Mouse (Mus musculus) midbrain, embryonic 13.5 days (tissue): ENCODE results near the gene Ino80e. TPM values are rescaled to one million over a fixed set of nuclear protein-coding genes. Genes with fewer than 3 reads are reported as not detected.
A peak's percentile ranks its signal among the peaks of the same experiment; 100 is the strongest.

Experiments used
- ATAC-seq: fragments of 200-750 bp; cut with Nextera tagmentation; 2 replicates; pipeline ENCODE4 v1.8.0; 2017; ENCODE audit warnings: mild to moderate bottlenecking, moderate TSS enrichment, moderate library complexity
- H3K27ac ChIP-seq: fragments of 300-500 bp; sonication (generic); 2 replicates; pipeline ENCODE4 v1.5.1; 2015; ENCODE audit warnings: inconsistent platforms, mild to moderate bottlenecking, moderate library complexity
- H3K27me3 ChIP-seq: fragments of 300-500 bp; sonication (generic); 2 replicates; pipeline ENCODE4 v1.6.1; 2015; ENCODE audit warnings: mild to moderate bottlenecking, inconsistent platforms
- H3K36me3 ChIP-seq: fragments of 300-500 bp; sonication (generic); 2 replicates; pipeline ENCODE4 v1.6.1; 2015; ENCODE audit warnings: mild to moderate bottlenecking, inconsistent platforms
- H3K4me1 ChIP-seq: fragments of 300-500 bp; sonication (generic); replicated peaks from 2 replicates; pipeline ENCODE4 v1.6.1; 2015; ENCODE audit warnings: inconsistent platforms
- H3K4me2 ChIP-seq: fragments of 300-500 bp; sonication (generic); replicated peaks from 2 replicates; pipeline ENCODE4 v1.6.1; 2015; ENCODE audit warnings: moderate library complexity, mild to moderate bottlenecking, inconsistent platforms
- H3K4me3 ChIP-seq: fragments of 300-500 bp; sonication (generic); replicated peaks from 2 replicates; pipeline ENCODE4 v1.5.1; 2015; ENCODE audit warnings: mild to moderate bottlenecking, inconsistent platforms
- H3K9ac ChIP-seq: fragments of 300-500 bp; sonication (generic); replicated peaks from 2 replicates; pipeline ENCODE4 v1.6.1; 2015; ENCODE audit warnings: mild to moderate bottlenecking, inconsistent platforms
- H3K9me3 ChIP-seq: fragments of 300-500 bp; sonication (generic); 2 replicates; pipeline ENCODE4 v1.6.1; 2016; ENCODE audit warnings: mild to moderate bottlenecking, inconsistent platforms
- WGBS: fragments of 180-500 bp; shearing (Covaris S2); methylation state at CpG from one replicate; pipeline ENCODE4 v1.1.7; 2015; 5-methylcytosine and 5-hydroxymethylcytosine counted together
- polyA plus RNA-seq: library from polyadenylated mRNA; unstranded; fragments of >200 nt; fragmentation: Nextera tagmentation; extraction: Ambion mirVana; gene quantifications from 2 replicates; pipeline ENCODE4 v1.2.1, GENCODE M21; 2015

Ino80e gene
- polyA plus RNA-seq, 1 experiment from 2014 or later = 88.8 TPM

DNA sequence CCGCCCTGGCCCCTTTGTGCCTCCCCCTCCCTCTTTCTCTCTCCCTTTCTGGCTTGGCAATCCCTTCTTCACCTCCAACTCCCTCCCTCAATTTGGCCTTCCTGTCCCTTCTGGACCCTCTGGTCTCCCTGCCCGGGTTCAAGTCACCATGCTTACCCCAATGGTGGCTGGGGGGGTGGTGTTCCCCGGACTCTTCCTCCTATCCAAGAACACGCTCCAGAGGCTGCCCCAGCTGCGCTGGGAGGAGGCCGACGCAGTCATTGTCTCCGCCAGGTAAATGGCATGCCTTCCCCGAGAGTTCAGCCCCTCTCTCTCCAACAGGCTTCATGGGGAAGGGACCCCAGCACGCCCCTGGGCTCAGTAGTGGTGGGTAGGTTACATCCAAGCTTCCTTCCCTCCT, 38.2 kb downstream of the Ino80e start:
- Histone ChIP-seq H3K9ac (peak overlapping the region; percentile 87), H3K27ac (peak overlapping the region; percentile 93), H3K4me2 (peak overlapping the region; percentile 54), H3K4me1 (peaks cover 54% of the 10 kb centered on the region), H3K4me3 (peak overlapping the region; percentile 70), H3K27me3 (no peaks in the 10 kb centered on the region), H3K36me3 (peaks cover 21% of the 10 kb centered on the region), H3K9me3 (peaks cover 2% of the 10 kb centered on the region; the same call in 1 of the 2 replicates)
- ATAC-seq = peak; percentile 16
- WGBS = 4% methylated on average over 10 of the region's 10 CpGs

DNA sequence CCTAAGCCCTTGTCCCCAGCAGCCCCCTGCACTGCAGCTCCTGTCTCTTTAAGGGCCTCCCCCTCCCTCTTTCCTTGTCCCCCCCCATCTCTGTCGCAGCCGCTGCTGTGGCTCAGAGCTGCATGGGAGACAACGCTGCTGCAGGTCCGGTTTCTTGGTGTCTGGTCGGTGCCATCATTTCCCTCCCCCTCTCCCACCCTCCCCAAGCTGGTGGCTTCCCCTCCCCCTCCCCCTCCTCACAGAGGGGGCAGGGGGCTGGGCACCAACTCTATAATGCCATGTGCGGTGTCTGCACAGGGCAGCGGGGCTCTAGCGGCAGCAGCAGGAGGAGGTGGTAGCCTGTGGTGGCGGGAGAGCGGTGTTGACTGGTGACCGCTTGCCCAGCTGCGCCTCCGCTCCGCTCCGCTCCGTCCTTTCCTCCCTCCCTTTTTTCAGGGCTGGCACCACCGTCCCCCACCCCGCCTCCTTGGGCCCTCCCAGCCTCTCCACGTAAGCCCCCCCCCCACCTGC, 38.9 kb downstream of the Ino80e start:
- Histone ChIP-seq H3K4me2 (peak overlapping the region; percentile 54), H3K9me3 (peaks cover 3% of the 10 kb centered on the region; the same call in 1 of the 2 replicates), H3K27me3 (no peaks in the 10 kb centered on the region), H3K27ac (peak overlapping the region; percentile 93), H3K4me1 (peaks cover 52% of the 10 kb centered on the region), H3K36me3 (peaks cover 15% of the 10 kb centered on the region; the same call in 1 of the 2 replicates), H3K9ac (peak overlapping the region; percentile 87), H3K4me3 (peak overlapping the region; percentile 70)
- under 1% methylated on average over 19 of the region's 19 CpGs for WGBS
- peak; percentile 87 for ATAC-seq

DNA sequence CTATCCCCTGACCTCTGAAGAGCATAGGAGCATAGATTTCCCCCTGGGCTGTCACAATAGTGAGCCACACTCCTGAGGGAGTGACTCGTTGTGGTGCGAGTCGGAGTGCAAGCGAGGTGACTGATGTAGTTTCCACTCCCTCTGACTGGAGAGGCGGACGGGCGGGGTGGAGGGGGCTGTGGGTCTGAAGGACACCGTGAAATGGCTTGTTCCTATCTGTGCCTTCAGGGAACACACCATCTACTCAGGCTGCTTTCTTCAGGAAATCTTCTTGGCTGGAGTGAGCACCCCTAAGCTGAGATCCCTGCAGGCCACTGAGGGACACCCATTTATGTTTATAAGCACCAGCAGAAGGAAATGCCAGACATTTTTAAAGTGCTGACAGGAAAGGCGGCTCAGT, 39.4 kb downstream of the Ino80e start:
- WGBS = 10% methylated on average over 9 of the region's 9 CpGs

DNA sequence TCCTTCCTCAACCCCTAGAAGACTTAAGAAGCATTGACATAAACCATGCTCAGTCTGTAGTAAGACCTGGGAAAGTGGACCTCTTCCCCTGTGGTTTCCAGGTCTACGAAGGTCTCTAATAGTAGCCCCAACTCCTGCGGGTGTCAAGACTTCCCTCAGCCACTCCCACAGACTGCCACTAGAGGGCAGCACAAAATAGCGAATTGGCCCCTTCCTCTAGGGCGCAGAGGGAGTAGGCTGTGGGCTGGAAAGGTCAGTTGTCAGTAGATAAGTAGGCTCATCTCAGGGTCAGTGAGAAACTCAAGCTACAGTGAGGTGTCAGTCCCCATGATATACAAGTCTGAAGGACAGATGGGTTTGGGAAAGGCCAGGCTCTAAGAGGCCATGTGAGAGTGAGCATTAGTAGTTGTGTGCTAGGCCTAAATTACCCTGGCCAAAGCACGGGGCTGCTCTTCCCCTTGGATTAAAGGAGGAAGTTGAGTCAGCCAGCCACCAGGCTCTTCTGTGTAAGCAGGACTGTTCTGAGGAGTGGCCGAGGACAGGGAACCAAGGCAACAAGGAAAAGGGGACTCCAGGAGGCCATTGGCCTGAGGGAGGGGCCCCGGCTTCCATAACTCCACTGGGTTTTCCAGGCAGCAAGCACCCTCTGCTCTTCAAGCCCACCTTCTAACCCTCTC, 40.2 kb downstream of the Ino80e start:
- no peaks in the 10 kb centered on the region for H3K27me3 ChIP-seq
- 21% methylated on average over 7 of the region's 7 CpGs for WGBS
- H3K9ac ChIP-seq = peak overlapping the region; percentile 87
- peak overlapping the region; percentile 70 for H3K4me3 ChIP-seq
- peak; percentile 24 for ATAC-seq
- peaks cover 3% of the 10 kb centered on the region; the same call in 1 of the 2 replicates for H3K9me3 ChIP-seq
- H3K36me3 ChIP-seq = peaks cover 6% of the 10 kb centered on the region; the same call in 1 of the 2 replicates
- peak overlapping the region; percentile 93 for H3K27ac ChIP-seq
- H3K4me1 ChIP-seq = peaks cover 44% of the 10 kb centered on the region
- H3K4me2 ChIP-seq = peak overlapping the region; percentile 54

More for the DNA sequence above, 39.4 kb downstream of the Ino80e start:
- peaks cover 13% of the 10 kb centered on the region; the same call in 1 of the 2 replicates for H3K36me3 ChIP-seq
- peak overlapping the region; percentile 93 for H3K27ac ChIP-seq
- peak overlapping the region; percentile 70 for H3K4me3 ChIP-seq
- peak; percentile 31 for ATAC-seq
- peak overlapping the region; percentile 54 for H3K4me2 ChIP-seq
- H3K9ac ChIP-seq = peak overlapping the region; percentile 87
- H3K27me3 ChIP-seq = no peaks in the 10 kb centered on the region
- H3K9me3 ChIP-seq = peaks cover 3% of the 10 kb centered on the region; the same call in 1 of the 2 replicates
- H3K4me1 ChIP-seq = peaks cover 51% of the 10 kb centered on the region

DNA sequence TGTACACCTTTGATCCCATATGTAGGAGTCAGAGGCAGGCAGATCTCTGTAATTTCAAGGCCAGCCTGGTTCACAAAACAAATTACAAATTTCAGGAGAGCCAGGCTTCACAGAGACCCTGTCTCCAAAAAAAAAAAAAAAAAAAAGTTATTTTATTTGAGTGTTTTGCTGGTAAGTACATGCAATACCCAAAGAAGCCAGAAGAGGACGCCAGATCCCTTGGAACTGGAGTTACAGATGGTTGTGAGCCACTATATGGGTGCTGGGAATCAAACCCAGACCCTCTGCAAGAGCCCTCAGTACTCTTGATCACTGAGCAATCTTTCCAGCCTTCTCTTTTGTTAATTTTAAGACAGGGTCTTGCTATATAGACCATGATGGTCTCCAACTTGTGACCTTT, 43.4 kb downstream of the Ino80e start:
- no peak for ATAC-seq
- H3K9ac ChIP-seq = no peak overlapping the region

DNA sequence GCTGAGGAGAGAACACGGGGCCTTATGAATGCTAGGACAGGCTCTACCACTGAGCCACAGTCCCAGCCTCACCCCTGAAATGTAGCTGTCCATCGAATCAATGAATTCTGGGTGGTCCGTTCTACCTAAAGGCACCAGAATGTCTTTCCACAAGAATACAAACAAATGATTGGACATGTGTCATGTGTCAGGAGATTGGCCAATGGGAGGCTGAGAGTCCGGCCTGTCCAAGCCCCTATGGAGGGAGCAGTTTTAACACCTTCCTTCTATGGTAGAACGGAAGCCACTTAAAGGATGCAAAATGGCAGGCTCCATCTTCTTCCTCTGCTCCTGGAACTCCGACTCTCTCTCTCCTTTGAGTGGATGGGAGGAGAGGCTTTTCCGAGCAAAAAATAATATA, 44.6 kb downstream of the Ino80e start:
- Histone ChIP-seq H3K27ac (no peak overlapping the region), H3K4me3 (no peak overlapping the region), H3K4me1 (peaks cover 7% of the 10 kb centered on the region), H3K9ac (no peak overlapping the region), H3K27me3 (no peaks in the 10 kb centered on the region), H3K9me3 (peaks cover 3% of the 10 kb centered on the region; the same call in 1 of the 2 replicates), H3K4me2 (no peak overlapping the region), H3K36me3 (no peaks in the 10 kb centered on the region)
- ATAC-seq = no peak
- 93% methylated on average over 7 of the region's 7 CpGs for WGBS

More for the DNA sequence above, 43.4 kb downstream of the Ino80e start:
- Histone ChIP-seq H3K36me3 (no peaks in the 10 kb centered on the region), H3K4me3 (no peak overlapping the region), H3K27ac (no peak overlapping the region), H3K4me1 (peaks cover 13% of the 10 kb centered on the region), H3K9me3 (peaks cover 3% of the 10 kb centered on the region; the same call in 1 of the 2 replicates), H3K27me3 (no peaks in the 10 kb centered on the region), H3K4me2 (no peak overlapping the region)
- 40% methylated on average over 1 of the region's 1 CpGs for WGBS

DNA sequence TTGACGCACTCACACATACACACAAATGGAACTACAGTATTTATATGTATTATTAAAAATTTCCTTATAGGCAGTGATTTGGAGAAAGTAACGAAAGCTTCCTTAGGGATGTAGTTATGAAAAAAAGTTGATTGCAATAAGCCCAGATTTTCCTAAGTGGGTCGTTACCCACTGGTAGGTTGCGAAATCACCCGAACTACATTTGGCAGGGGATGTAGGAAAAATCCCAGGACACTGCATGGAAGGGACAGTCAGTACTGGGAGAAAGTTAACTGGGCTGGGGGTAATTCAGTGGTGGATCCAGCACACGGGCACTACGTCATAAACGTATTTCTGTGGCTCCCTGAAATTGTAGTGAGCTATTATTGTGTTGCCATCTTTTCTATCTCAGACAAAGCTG, 45.7 kb downstream of the Ino80e start:
- no peak overlapping the region for H3K4me2 ChIP-seq

DNA sequence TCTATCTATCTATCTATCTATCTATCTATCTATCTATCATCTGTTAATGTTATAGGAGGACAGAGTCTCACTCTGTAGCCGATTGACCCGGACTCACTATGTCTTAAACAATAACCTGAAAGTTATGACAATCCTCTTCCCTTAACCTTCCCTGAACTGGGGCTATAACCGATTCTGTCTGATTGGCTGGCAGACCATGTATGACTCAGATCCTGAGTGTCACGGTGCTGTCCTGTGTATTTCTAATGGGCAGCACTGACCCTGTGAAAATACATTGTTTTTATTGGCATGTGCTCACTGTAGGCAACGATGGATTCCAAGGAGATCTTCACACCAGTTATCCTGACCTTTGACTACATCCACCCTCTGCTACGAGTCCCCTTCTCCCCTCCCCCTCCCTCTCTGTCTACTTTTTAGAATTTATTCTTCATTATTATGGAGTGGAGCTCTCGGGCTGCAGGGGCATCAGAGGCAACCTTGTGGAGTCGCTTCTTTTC, 46.4 kb downstream of the Ino80e start:
- no peaks in the 10 kb centered on the region for H3K36me3 ChIP-seq
- no peak overlapping the region for H3K4me3 ChIP-seq
- H3K9me3 ChIP-seq = peaks cover 3% of the 10 kb centered on the region; the same call in 1 of the 2 replicates
- no peaks in the 10 kb centered on the region for H3K4me1 ChIP-seq
- H3K4me2 ChIP-seq = no peak overlapping the region
- no peaks in the 10 kb centered on the region for H3K27me3 ChIP-seq
- no peak overlapping the region for H3K27ac ChIP-seq
- no peak for ATAC-seq
- no peak overlapping the region for H3K9ac ChIP-seq
- 54% methylated on average over 8 of the region's 8 CpGs for WGBS

More for the DNA sequence above, 45.7 kb downstream of the Ino80e start:
- Histone ChIP-seq H3K27ac (no peak overlapping the region), H3K4me1 (no peaks in the 10 kb centered on the region), H3K36me3 (no peaks in the 10 kb centered on the region), H3K27me3 (no peaks in the 10 kb centered on the region), H3K4me3 (no peak overlapping the region), H3K9ac (no peak overlapping the region), H3K9me3 (peaks cover 3% of the 10 kb centered on the region; the same call in 1 of the 2 replicates)
- ATAC-seq = no peak
- WGBS = 89% methylated on average over 8 of the region's 8 CpGs

DNA sequence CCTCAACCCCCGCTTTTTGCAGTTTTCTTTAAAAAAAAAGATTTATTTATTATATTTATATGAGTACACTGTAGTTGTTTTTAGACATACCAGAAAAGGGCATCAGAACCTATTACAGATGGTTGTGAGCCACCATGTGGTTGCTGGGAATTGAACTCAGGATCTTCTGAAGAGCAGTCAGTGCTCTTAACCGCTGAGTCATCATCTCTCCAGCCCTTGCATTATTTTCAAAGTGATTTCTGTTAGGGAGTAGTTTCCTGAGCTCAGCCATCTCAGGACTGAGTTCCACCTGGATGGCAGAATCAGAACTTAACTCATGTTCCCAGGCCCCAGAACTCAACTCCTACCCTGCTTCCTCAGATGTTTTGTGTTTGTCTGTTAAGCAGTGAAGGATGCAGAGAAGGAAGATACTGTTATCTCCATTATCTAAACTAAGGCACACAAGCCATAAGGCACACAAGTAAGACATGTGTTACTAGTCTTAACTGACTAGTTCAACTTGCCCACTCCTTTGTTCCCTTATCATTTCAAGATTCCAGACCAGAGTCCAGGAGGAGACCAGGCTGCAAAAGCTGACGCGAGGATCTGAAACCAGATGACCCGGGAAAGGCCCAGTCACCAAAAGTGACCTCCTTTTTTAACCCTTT, 52.3 kb downstream of the Ino80e start:
- 0 out of 2 replicates have a peak, but pooled peaks cover 3% of the 10 kb centered on the region for H3K36me3 ChIP-seq
- H3K27me3 ChIP-seq = no peaks in the 10 kb centered on the region
- WGBS = 70% methylated on average over 5 of the region's 5 CpGs
- peak overlapping the region; percentile 87; the same call in 1 of the 2 replicates for H3K9ac ChIP-seq
- ATAC-seq = no peak
- H3K9me3 ChIP-seq = no peaks in the 10 kb centered on the region
- peak overlapping the region; percentile 87 for H3K4me2 ChIP-seq
- H3K4me3 ChIP-seq = peak overlapping the region; percentile 77
- H3K4me1 ChIP-seq = peaks cover 20% of the 10 kb centered on the region
- no peak overlapping the region for H3K27ac ChIP-seq

DNA sequence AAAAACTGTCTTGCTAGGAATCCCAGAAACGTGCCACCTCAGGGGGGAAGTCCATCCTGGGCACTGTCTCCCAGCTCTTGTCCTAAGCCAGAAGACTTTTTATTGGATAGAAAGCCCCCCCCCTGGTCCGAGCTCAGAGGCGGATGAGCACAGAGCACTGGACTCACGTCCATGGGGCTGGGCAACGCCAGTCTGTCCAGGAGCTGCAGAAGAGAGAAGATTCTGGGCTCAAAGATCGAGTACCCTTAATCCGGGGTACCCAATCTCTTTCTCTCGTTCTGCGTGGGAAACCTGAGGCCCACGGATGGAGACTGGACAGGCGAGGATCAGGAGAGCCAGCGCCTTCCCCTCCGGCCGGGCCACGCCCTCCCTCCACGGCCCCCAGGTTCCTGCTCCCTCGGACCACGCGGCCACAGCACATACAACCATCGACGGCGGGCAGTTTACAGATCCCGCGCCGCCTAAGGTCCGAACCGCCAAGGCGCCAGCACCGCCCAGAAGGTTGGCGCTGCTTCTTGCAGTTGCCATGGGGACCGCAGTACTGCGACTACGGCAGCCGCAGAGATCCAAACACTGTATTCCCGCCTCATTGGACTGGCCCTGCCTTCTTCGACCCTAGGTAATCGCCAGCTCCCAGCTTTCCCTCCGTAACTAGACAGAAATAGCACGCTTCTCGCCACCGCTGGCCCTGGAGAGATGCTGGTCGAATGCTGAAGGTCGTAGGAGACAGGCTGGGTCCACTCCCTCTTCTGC, 53.3 kb downstream of the Ino80e start:
- H3K4me1 ChIP-seq = peaks cover 20% of the 10 kb centered on the region
- WGBS = under 1% methylated on average over 42 of the region's 43 CpGs
- ATAC-seq = peak; percentile 95

DNA sequence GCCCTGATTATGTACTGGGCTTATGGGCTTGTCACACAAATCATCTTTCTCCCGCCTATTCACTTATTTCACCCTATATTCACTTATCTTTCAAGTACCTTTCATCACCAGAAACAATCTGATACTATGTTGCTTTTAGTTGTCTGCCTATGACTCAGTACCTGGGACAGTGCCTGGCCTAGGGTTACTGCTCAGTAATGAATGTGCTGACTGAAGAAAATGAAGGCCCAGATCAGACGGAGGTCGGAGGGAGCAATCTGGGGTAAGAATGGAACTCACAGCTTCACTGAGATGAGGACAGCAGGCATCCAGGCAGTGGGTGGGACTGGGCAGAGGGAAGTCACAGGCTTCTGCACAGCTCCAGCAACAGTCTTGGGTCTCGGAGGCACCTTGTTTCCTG, 54.8 kb downstream of the Ino80e start:
- H3K27ac ChIP-seq = no peak overlapping the region
- WGBS = 85% methylated on average over 4 of the region's 4 CpGs
- H3K36me3 ChIP-seq = peaks cover 14% of the 10 kb centered on the region
- H3K9ac ChIP-seq = peak overlapping the region; percentile 87; the same call in 1 of the 2 replicates
- peak overlapping the region; percentile 87 for H3K4me2 ChIP-seq
- H3K27me3 ChIP-seq = no peaks in the 10 kb centered on the region
- no peaks in the 10 kb centered on the region for H3K9me3 ChIP-seq
- no peak for ATAC-seq
- H3K4me3 ChIP-seq = no peak overlapping the region
- H3K4me1 ChIP-seq = peaks cover 20% of the 10 kb centered on the region

More for the DNA sequence above, 53.3 kb downstream of the Ino80e start:
- H3K4me3 ChIP-seq = peak overlapping the region; percentile 77
- H3K27me3 ChIP-seq = no peaks in the 10 kb centered on the region
- peaks cover 6% of the 10 kb centered on the region; the same call in 1 of the 2 replicates for H3K36me3 ChIP-seq
- H3K9ac ChIP-seq = peak overlapping the region; percentile 87
- H3K9me3 ChIP-seq = no peaks in the 10 kb centered on the region
- peak overlapping the region; percentile 78 for H3K27ac ChIP-seq
- H3K4me2 ChIP-seq = peak overlapping the region; percentile 87
